Mouse (Mus musculus): Measurements from ENCODE around the gene Pym1. TPM values are rescaled to one million over a fixed set of nuclear protein-coding genes. Genes with fewer than 3 reads are reported as not detected.

The Pym1 gene
- total RNA-seq, 2 experiments from 2014 or later: 10.0 to 10.1 TPM

GRCm38 (mm10) chr10:128744680-128745601, 2.7 kb upstream of the Pym1 start, which contains the start of gene Dgka:
Gene Dgka, minus strand, starts transcription at chr10:128744855.
- peak; percentile 27 to 58 for DNase-seq

- peak; percentile 28 to 66 for DNase-seq
Observed at GRCm38 (mm10) chr10:128745946-128746613, 1.6 kb upstream of the Pym1 start.

- DNase-seq: no peak
Observed at GRCm38 (mm10) chr10:128746972-128747645, 580 bp upstream of the Pym1 start.

- peak; percentile 80 to 84 for DNase-seq
Observed at GRCm38 (mm10) chr10:128748252-128748864, 669 bp downstream of the Pym1 start.

- no peak for DNase-seq
Observed at GRCm38 (mm10) chr10:128772895-128773294, 25.2 kb downstream of the Pym1 start.

GRCm38 (mm10) chr10:128773685-128774084, 26.0 kb downstream of the Pym1 start:
- DNase-seq: no peak

GRCm38 (mm10) chr10:128778441-128778840, 30.8 kb downstream of the Pym1 start:
- no peak for DNase-seq

- DNase-seq: peak; percentile 92 to 95
Observed at GRCm38 (mm10) chr10:128779011-128779795, 31.5 kb downstream of the Pym1 start.

GRCm38 (mm10) chr10:128780200-128780599, 32.5 kb downstream of the Pym1 start:
- no peak for DNase-seq

GRCm38 (mm10) chr10:128790398-128791124, 42.9 kb downstream of the Pym1 start, which contains the start of gene Mmp19:
Gene Mmp19, plus strand, starts transcription at chr10:128790910.
- DNase-seq: peak; percentile 38 to 59

GRCm38 (mm10) chr10:128792041-128792440, 44.4 kb downstream of the Pym1 start:
- DNase-seq: no peak

- DNase-seq: no peak
Observed at GRCm38 (mm10) chr10:128793258-128793657, 45.6 kb downstream of the Pym1 start.

GRCm38 (mm10) chr10:128794391-128794790, 46.7 kb downstream of the Pym1 start:
- DNase-seq: no peak

GRCm38 (mm10) chr10:128795581-128795980, 47.9 kb downstream of the Pym1 start:
- no peak for DNase-seq

- DNase-seq: no peak
Observed at GRCm38 (mm10) chr10:128798676-128799075, 51.0 kb downstream of the Pym1 start.

- no peak for DNase-seq
Observed at GRCm38 (mm10) chr10:128801981-128802495, 54.3 kb downstream of the Pym1 start.

GRCm38 (mm10) chr10:128802956-128803355, 55.3 kb downstream of the Pym1 start:
- DNase-seq: no peak

GRCm38 (mm10) chr10:128803361-128803760, 55.7 kb downstream of the Pym1 start:
- no peak for DNase-seq

- peak; percentile 69 to 83 for DNase-seq
Observed at GRCm38 (mm10) chr10:128803771-128804270, 56.1 kb downstream of the Pym1 start, which contains the start of gene Dnajc14. Gene Dnajc14, plus strand, starts transcription at chr10:128804062.
